Mouse (Mus musculus) C2C12 (cell line): Measurements from ENCODE around the gene Oip5. TPM values are rescaled to one million over a fixed set of nuclear protein-coding genes. Genes with fewer than 3 reads are reported as not detected.
A peak's percentile ranks its signal among the peaks of the same experiment; 100 is the strongest.

Experiments
- H3K27me3 ChIP-seq: one replicate; pipeline ENCODE4 v1.6.1; 2011; ENCODE audit not compliant: control insufficient read depth, insufficient read depth, insufficient read length
- H3K36me3 ChIP-seq: one replicate; pipeline ENCODE4 v1.6.1; 2011; ENCODE audit not compliant: control insufficient read depth, insufficient read depth
- H3K4me3 ChIP-seq: one replicate; pipeline ENCODE4 v1.5.1; 2011; ENCODE audit warnings: mild to moderate bottlenecking, control low read depth; ENCODE audit not compliant: poor library complexity, insufficient read depth, severe bottlenecking
- H3K79me2 ChIP-seq: one replicate; pipeline ENCODE4 v1.6.1; 2011; ENCODE audit not compliant: control insufficient read depth, insufficient read depth
- H3K79me3 ChIP-seq: one replicate; pipeline ENCODE4 v1.6.1; 2011; ENCODE audit warnings: low read depth, control low read depth
- H3ac ChIP-seq: one replicate; pipeline ENCODE3; 2011; ENCODE audit warnings: low read depth; ENCODE audit not compliant: control insufficient read depth, insufficient read length
- CEBPB ChIP-seq: IDR thresholded peaks from one replicate; pipeline ENCODE4 v1.6.1; 2011; ENCODE audit warnings: low read depth, mild to moderate bottlenecking, control low read depth, moderate library complexity
- CTCF ChIP-seq: IDR thresholded peaks from one replicate; pipeline ENCODE4 v1.5.1; 2011; ENCODE audit not compliant: control insufficient read depth, insufficient read depth, insufficient read length
- FOSL1 ChIP-seq: IDR thresholded peaks from one replicate; pipeline ENCODE4 v1.8.0; 2011; ENCODE audit warnings: mild to moderate bottlenecking, low read length; ENCODE audit not compliant: poor library complexity, insufficient read depth, severe bottlenecking
- MAX ChIP-seq: IDR thresholded peaks from one replicate; pipeline ENCODE4 v1.6.1; 2011; ENCODE audit warnings: mild to moderate bottlenecking, control low read depth
- MYOD1 ChIP-seq: IDR thresholded peaks from one replicate; pipeline ENCODE4 v1.6.1; 2011; ENCODE audit warnings: low read depth; ENCODE audit not compliant: control insufficient read depth, insufficient read length
- MYOG ChIP-seq: IDR thresholded peaks from one replicate; pipeline ENCODE4 v1.6.1; 2011; ENCODE audit not compliant: control insufficient read depth, insufficient read length; ENCODE audit errors: extremely low read depth
- USF1 ChIP-seq: IDR thresholded peaks from one replicate; pipeline ENCODE4 v1.6.1; 2011; ENCODE audit warnings: low read depth, mild to moderate bottlenecking, control low read depth, moderate library complexity
- polyA plus RNA-seq: library from polyadenylated mRNA; unstranded; fragments of >200 nt; fragmentation: generic; extraction: Trizol; gene quantifications from one replicate; pipeline ENCODE4 v1.2.1, GENCODE M21; 2012; ENCODE audit warnings: missing spikeins

Oip5 gene
- polyA plus RNA-seq, 1 experiment = 9.0 TPM

DNA sequence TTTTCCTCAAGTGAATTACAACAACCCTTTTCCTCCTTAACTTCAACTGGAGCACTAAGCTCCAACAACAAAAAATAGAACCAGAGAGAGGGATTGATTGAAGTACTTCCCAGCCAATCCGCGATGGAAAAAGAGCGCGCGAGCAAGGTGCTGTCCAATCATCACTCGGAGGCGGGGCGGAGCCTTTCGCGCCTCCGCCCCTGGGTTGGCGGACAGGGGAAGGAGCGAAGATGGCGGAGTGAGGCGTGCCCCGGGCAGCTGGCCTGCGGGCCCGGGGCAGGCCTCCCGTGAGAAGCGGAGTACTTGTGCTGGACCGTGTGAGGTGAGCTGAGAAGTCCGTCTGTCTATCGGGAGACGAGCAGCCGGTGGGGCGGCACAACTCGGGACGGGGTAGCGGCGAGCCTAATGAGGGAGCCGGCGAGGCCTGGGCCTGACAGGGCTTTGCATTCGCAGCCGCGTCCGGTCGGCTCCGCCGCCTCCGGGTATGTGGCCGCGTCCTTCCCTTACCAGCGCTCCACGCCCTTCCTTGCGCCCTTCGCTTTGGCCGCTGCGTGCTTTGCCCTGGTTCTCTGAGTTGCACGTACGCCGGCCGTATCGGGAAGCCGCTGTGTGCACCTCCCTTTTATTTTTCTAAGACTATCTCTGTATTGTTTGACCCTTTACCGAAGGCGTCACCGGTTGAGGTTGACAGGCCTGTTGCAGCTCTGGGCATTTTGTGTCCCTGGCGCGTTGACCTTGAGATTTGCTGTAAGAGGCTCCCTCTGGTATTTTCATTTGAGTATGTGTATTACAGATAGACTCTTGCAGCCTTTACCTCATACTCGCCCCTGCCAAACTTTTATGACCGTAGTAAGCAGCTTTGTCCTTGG is 23.9 kb downstream of the Oip5 start:
- peak overlapping the region; percentile 85 for H3ac ChIP-seq
- TF ChIP-seq MAX (peak; percentile 31), MYOD1 (no peak)
- H3K79me2 ChIP-seq = peaks cover 53% of the 10 kb centered on the region
- H3K79me3 ChIP-seq = peaks cover 27% of the 10 kb centered on the region
- no peaks in the 10 kb centered on the region for H3K27me3 ChIP-seq
- H3K4me3 ChIP-seq = peak overlapping the region; percentile 84
- peaks cover 36% of the 10 kb centered on the region for H3K36me3 ChIP-seq

- no peak for TF ChIP-seq CEBPB
- TF ChIP-seq CTCF = no peak
- TF ChIP-seq FOSL1 = no peak
- no peak for TF ChIP-seq MYOG
- TF ChIP-seq USF1 = no peak
- TF ChIP-seq MAX = no peak
- Histone ChIP-seq H3K36me3 (peaks cover 30% of the 10 kb centered on the region), H3K79me2 (peaks cover 47% of the 10 kb centered on the region), H3K27me3 (no peaks in the 10 kb centered on the region), H3K79me3 (peaks cover 27% of the 10 kb centered on the region), H3K4me3 (no peak overlapping the region), H3ac (no peak overlapping the region)
These were observed 24.5 kb downstream of the Oip5 start for GRCm38 (mm10) chr2:119593765-119594112.

DNA sequence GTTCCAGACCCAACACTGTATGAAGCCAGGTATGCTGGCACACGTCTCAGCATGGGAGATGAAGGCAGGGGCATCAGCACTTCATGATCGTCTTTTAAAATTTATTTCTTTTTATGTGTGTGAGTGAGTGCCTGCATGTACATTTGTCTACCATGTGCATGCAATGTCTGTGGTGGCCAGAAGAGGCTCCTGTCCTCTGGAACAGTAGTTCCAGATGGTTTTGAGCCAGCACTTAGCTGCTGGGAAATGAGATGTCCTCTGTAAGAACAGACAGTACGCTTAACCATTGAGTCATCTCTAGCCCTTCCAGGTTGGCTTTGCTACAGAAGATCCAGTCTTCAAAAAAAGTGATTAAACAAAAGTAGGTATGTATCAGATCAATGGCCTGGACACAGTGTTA is 27.0 kb downstream of the Oip5 start:
- H3K36me3 ChIP-seq = peaks cover 11% of the 10 kb centered on the region
- H3K4me3 ChIP-seq = no peak overlapping the region
- H3K27me3 ChIP-seq = no peaks in the 10 kb centered on the region
- peaks cover 16% of the 10 kb centered on the region for H3K79me3 ChIP-seq
- H3ac ChIP-seq = no peak overlapping the region
- TF ChIP-seq MYOD1 (no peak), MAX (peak; percentile 22)
- H3K79me2 ChIP-seq = peaks cover 22% of the 10 kb centered on the region

GRCm38 (mm10) chr2:119587383-119587782 is 30.9 kb downstream of the Oip5 start:
- Histone ChIP-seq H3K36me3 (peaks cover 6% of the 10 kb centered on the region), H3ac (no peak overlapping the region), H3K27me3 (no peaks in the 10 kb centered on the region), H3K4me3 (no peak overlapping the region), H3K79me2 (no peaks in the 10 kb centered on the region), H3K79me3 (no peaks in the 10 kb centered on the region)
- TF ChIP-seq FOSL1 (no peak), CTCF (peak; percentile 53)

DNA sequence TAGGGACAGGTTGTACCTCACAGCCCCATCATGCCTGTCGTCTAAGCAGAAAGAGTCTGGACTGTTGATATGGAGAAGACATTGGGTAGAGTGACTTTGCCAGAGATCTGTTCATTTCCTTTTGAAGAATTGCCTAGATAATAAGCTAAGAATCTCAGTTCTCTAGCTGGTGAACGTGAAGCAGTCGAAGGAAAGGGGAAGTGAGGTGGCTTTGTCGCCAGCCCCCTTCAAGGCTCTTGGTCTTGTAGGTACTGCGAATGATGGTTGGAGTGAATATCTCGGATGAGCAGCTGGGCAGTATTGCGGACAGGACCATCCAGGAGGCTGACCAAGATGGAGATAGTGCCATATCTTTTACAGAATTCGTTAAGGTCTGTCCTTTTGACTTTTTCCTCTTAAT is 34.0 kb downstream of the Oip5 start:
- Histone ChIP-seq H3K4me3 (no peak overlapping the region), H3K79me2 (no peaks in the 10 kb centered on the region), H3K79me3 (no peaks in the 10 kb centered on the region), H3K27me3 (no peaks in the 10 kb centered on the region), H3K36me3 (peaks cover 6% of the 10 kb centered on the region), H3ac (no peak overlapping the region)
- TF ChIP-seq MYOG = no peak
- TF ChIP-seq MYOD1 = no peak
- TF ChIP-seq CTCF = no peak
- TF ChIP-seq CEBPB = no peak
- TF ChIP-seq USF1 = no peak
- TF ChIP-seq FOSL1 = no peak
- TF ChIP-seq MAX = no peak

GRCm38 (mm10) chr2:119583439-119583838 is 34.8 kb downstream of the Oip5 start:
- Histone ChIP-seq H3K27me3 (no peaks in the 10 kb centered on the region), H3K36me3 (peaks cover 6% of the 10 kb centered on the region), H3K4me3 (no peak overlapping the region), H3ac (no peak overlapping the region), H3K79me3 (no peaks in the 10 kb centered on the region), H3K79me2 (no peaks in the 10 kb centered on the region)
- no peak for TF ChIP-seq MYOD1
- TF ChIP-seq FOSL1 = no peak
- TF ChIP-seq CTCF = no peak
- TF ChIP-seq MYOG = no peak
- no peak for TF ChIP-seq MAX
- no peak for TF ChIP-seq CEBPB
- no peak for TF ChIP-seq USF1

GRCm38 (mm10) chr2:119581571-119581970 is 36.7 kb downstream of the Oip5 start:
- Histone ChIP-seq H3K27me3 (no peaks in the 10 kb centered on the region), H3ac (no peak overlapping the region), H3K36me3 (no peaks in the 10 kb centered on the region), H3K4me3 (no peak overlapping the region), H3K79me3 (no peaks in the 10 kb centered on the region), H3K79me2 (no peaks in the 10 kb centered on the region)
- TF ChIP-seq USF1 = no peak
- no peak for TF ChIP-seq MYOD1
- TF ChIP-seq CEBPB = no peak
- no peak for TF ChIP-seq CTCF
- TF ChIP-seq MYOG = no peak
- no peak for TF ChIP-seq FOSL1
- TF ChIP-seq MAX = no peak
